Mouse (Mus musculus) ES-Bruce4 (cell line): ENCODE measurements at regions not wholly inside any gene's neighbourhood (a gene's known extent, or its start where the extent isn't known, plus 50 kb on each side); places are given as distances from the start of the nearest gene placed in this dataset.

Source experiments
- CTCF ChIP-seq: IDR thresholded peaks from one replicate; pipeline ENCODE4 v1.8.1; 2011; ENCODE audit warnings: low read depth, low read length
- EP300 ChIP-seq: IDR thresholded peaks from 2 replicates; pipeline ENCODE4 v1.6.1; 2011; ENCODE audit warnings: low read depth, low read length; ENCODE audit not compliant: insufficient read depth
- POLR2A ChIP-seq: IDR thresholded peaks from one replicate; pipeline ENCODE4 v1.8.1; 2011; ENCODE audit warnings: low read length; ENCODE audit not compliant: insufficient read depth

DNA sequence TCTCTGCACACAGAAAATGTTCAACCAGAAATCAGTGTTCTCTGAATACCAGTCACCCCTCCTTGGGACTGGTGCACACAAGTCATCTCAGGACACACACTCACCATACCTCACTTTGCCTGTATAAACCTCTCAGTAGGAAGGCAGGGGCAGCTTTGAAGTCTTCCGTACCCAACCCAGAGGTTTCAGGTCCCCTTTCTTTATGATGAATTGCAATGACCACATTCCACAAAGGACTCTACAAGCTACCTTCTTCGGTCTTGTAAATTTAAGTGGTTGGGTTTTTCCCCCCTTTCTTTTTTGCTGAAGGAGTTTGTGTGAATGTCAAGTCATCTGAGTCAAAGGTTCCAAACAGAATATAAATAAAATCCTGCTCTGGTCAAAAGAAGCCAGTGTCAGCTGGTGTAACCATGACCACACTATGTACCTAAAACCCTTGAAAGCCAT is 76.9 kb upstream of the Far2 start:
- no peak for TF ChIP-seq EP300
- TF ChIP-seq POLR2A, result no peak
- TF ChIP-seq CTCF, result no peak
